Mouse (Mus musculus) MEL (cell line): ENCODE data around the gene Entpd7. TPM values are rescaled to one million over a fixed set of nuclear protein-coding genes. Genes with fewer than 3 reads are reported as not detected.

Experiments
- DNase-seq: peaks from one replicate; pipeline ENCODE4 v3.0.0; 2011; ENCODE audit warnings: low read depth, low spot score
- H3K27ac ChIP-seq: 2 replicates; pipeline ENCODE4 v1.5.1; 2012; ENCODE audit warnings: low read depth, mild to moderate bottlenecking, control low read depth, low read length, moderate library complexity; ENCODE audit not compliant: control insufficient read depth
- H3K27me3 ChIP-seq, 2 experiments: fragments of 150-350 bp in 1 of 2; sonication (generic) in 1 of 2; 2 replicates each; pipeline ENCODE4 v1.6.1; 2012; ENCODE audit warnings: low read length in 2 of 2, mild to moderate bottlenecking in 2 of 2, improper control_type of control experiment in 1 of 2, moderate library complexity in 1 of 2; ENCODE audit not compliant: insufficient read depth in 2 of 2, control insufficient read depth in 1 of 2
- H3K36me3 ChIP-seq, 2 experiments: 2 replicates each; pipeline ENCODE4 v1.6.1; 2012 to 2014; ENCODE audit warnings: low read length in 2 of 2, improper control_type of control experiment in 1 of 2, inconsistent platforms in 1 of 2, mild to moderate bottlenecking in 1 of 2; ENCODE audit not compliant: insufficient read depth in 2 of 2, control insufficient read depth in 1 of 2
- H3K4me1 ChIP-seq, 2 experiments: fragments of 150-350 bp in 1 of 2; sonication (generic) in 1 of 2; 2 replicates each; pipeline ENCODE4 v1.6.1; 2012; ENCODE audit warnings: low read length in 2 of 2, improper control_type of control experiment in 1 of 2, mild to moderate bottlenecking in 1 of 2; ENCODE audit not compliant: insufficient read depth in 2 of 2, control insufficient read depth in 1 of 2
- H3K4me3 ChIP-seq, 2 experiments: fragments of 150-350 bp in 1 of 2; sonication (generic) in 1 of 2; 2 replicates each; pipeline ENCODE4 v1.5.1; 2012; ENCODE audit warnings: low read depth in 2 of 2, low read length in 2 of 2, mild to moderate bottlenecking in 2 of 2, moderate library complexity in 2 of 2, control low read depth in 1 of 2, improper control_type of control experiment in 1 of 2; ENCODE audit not compliant: control insufficient read depth in 1 of 2, insufficient read depth in 1 of 2
- H3K79me2 ChIP-seq: 2 replicates; pipeline ENCODE4 v1.6.1; 2012; ENCODE audit warnings: mild to moderate bottlenecking, low read length, moderate library complexity; ENCODE audit not compliant: control insufficient read depth, poor library complexity, insufficient read depth
- H3K9ac ChIP-seq: 2 replicates; pipeline ENCODE4 v1.6.1; 2012; ENCODE audit warnings: low read depth, mild to moderate bottlenecking, control low read depth, low read length, moderate library complexity; ENCODE audit not compliant: control insufficient read depth, poor library complexity, severe bottlenecking
- H3K9me3 ChIP-seq: fragments of 150-350 bp; sonication (generic); replicated peaks from 2 replicates; pipeline ENCODE4 v1.6.1; 2012; ENCODE audit warnings: mild to moderate bottlenecking, low read length, improper control_type of control experiment, moderate library complexity; ENCODE audit not compliant: insufficient read depth
- BHLHE40 ChIP-seq: IDR thresholded peaks from 2 replicates; pipeline ENCODE4 v1.6.1; 2012; ENCODE audit warnings: low read depth, mild to moderate bottlenecking, inconsistent platforms, low read length, improper control_type of control experiment, borderline replicate concordance
- CHD1 ChIP-seq: IDR thresholded peaks from 2 replicates; pipeline ENCODE4 v1.6.1; 2012; ENCODE audit warnings: low read depth, mild to moderate bottlenecking, inconsistent platforms, low read length, improper control_type of control experiment
- CTCF ChIP-seq, 3 experiments: IDR thresholded peaks in 2 of 3; conservative IDR thresholded peaks in 1 of 3; 2 replicates each; pipeline ENCODE4 v1.5.1; 2011 to 2012; ENCODE audit warnings: low read length in 3 of 3, low read depth in 2 of 3, mild to moderate bottlenecking in 2 of 3, improper control_type of control experiment in 1 of 3, inconsistent platforms in 1 of 3, mixed read lengths in 1 of 3, moderate library complexity in 1 of 3; ENCODE audit not compliant: control insufficient read depth in 1 of 3, insufficient read depth in 1 of 3, poor library complexity in 1 of 3, severe bottlenecking in 1 of 3
- EP300 ChIP-seq, 2 experiments: IDR thresholded peaks; 2 replicates each; pipeline ENCODE4 v1.6.1; 2011; ENCODE audit warnings: improper control_type of control experiment in 2 of 2, low read length in 2 of 2, low read depth in 1 of 2, mild to moderate bottlenecking in 1 of 2
- ETS1 ChIP-seq: IDR thresholded peaks from 2 replicates; pipeline ENCODE4 v1.6.1; 2012; ENCODE audit warnings: low read depth, mild to moderate bottlenecking, inconsistent platforms, low read length, improper control_type of control experiment, moderate library complexity
- GABPA ChIP-seq: IDR thresholded peaks from 2 replicates; pipeline ENCODE4 v1.6.1; 2012; ENCODE audit warnings: low read depth, mild to moderate bottlenecking, inconsistent platforms, low read length, improper control_type of control experiment, moderate library complexity
- GATA1 ChIP-seq: IDR thresholded peaks from 2 replicates; pipeline ENCODE4 v1.6.1; 2011; ENCODE audit warnings: low read depth, low read length, improper control_type of control experiment
- KAT2A ChIP-seq: conservative IDR thresholded peaks from 2 replicates; pipeline ENCODE4 v1.6.1; 2012; ENCODE audit warnings: low read depth, low read length, improper control_type of control experiment, inconsistent platforms
- MAFK ChIP-seq: IDR thresholded peaks from 2 replicates; pipeline ENCODE4 v1.6.1; 2011; ENCODE audit warnings: low read depth, mild to moderate bottlenecking, low read length, improper control_type of control experiment, borderline replicate concordance
- MAX ChIP-seq: IDR thresholded peaks from 2 replicates; pipeline ENCODE4 v1.6.1; 2011; ENCODE audit warnings: low read length, improper control_type of control experiment
- MXI1 ChIP-seq: IDR thresholded peaks from 2 replicates; pipeline ENCODE4 v1.6.1; 2011; ENCODE audit warnings: mild to moderate bottlenecking, low read depth, low read length, improper control_type of control experiment
- MYB ChIP-seq: IDR thresholded peaks from 2 replicates; pipeline ENCODE4 v1.6.1; 2011; ENCODE audit warnings: mild to moderate bottlenecking, low read depth, low read length, improper control_type of control experiment
- MYC ChIP-seq: IDR thresholded peaks from 2 replicates; pipeline ENCODE4 v1.6.1; 2011; ENCODE audit warnings: low read depth, mild to moderate bottlenecking, low read length, improper control_type of control experiment, moderate library complexity
- NELFE ChIP-seq: IDR thresholded peaks from 2 replicates; pipeline ENCODE4 v1.6.1; 2011; ENCODE audit warnings: low read depth, low read length, improper control_type of control experiment
- POLR2A ChIP-seq, 2 experiments: IDR thresholded peaks; 2 replicates each; pipeline ENCODE4 v1.6.1; 2011 to 2012; ENCODE audit warnings: low read length in 2 of 2, mild to moderate bottlenecking in 2 of 2, control low read depth in 1 of 2, improper control_type of control experiment in 1 of 2, low read depth in 1 of 2, moderate library complexity in 1 of 2; ENCODE audit not compliant: control insufficient read depth in 1 of 2, insufficient read depth in 1 of 2, poor library complexity in 1 of 2
- POLR2AphosphoS2 ChIP-seq: IDR thresholded peaks from 2 replicates; pipeline ENCODE4 v1.6.1; 2011; ENCODE audit warnings: low read length, improper control_type of control experiment
- POLR2AphosphoS5 ChIP-seq: IDR thresholded peaks from 2 replicates; pipeline ENCODE4 v1.6.1; 2012; ENCODE audit warnings: low read depth, borderline replicate concordance, mild to moderate bottlenecking, inconsistent platforms, low read length, moderate library complexity, mixed read lengths
- RAD21 ChIP-seq: IDR thresholded peaks from 2 replicates; pipeline ENCODE4 v1.6.1; 2011; ENCODE audit warnings: mild to moderate bottlenecking, low read depth, low read length, improper control_type of control experiment
- SIN3A ChIP-seq: IDR thresholded peaks from 2 replicates; pipeline ENCODE4 v1.6.1; 2012; ENCODE audit warnings: low read length, improper control_type of control experiment, inconsistent platforms
- TBP ChIP-seq: IDR thresholded peaks from 2 replicates; pipeline ENCODE4 v1.8.0; 2011; ENCODE audit warnings: low read depth, low read length, improper control_type of control experiment
- TCF12 ChIP-seq: IDR thresholded peaks from 2 replicates; pipeline ENCODE4 v1.6.1; 2014; ENCODE audit warnings: low read depth, mild to moderate bottlenecking, inconsistent platforms, low read length, improper control_type of control experiment, moderate library complexity
- USF2 ChIP-seq, 2 experiments: IDR thresholded peaks; 2 replicates each; pipeline ENCODE4 v1.6.1; 2011 to 2012; ENCODE audit warnings: improper control_type of control experiment in 2 of 2, low read length in 2 of 2, borderline replicate concordance in 1 of 2, inconsistent platforms in 1 of 2, low read depth in 1 of 2, mild to moderate bottlenecking in 1 of 2; ENCODE audit not compliant: insufficient read depth in 1 of 2
- ZKSCAN1 ChIP-seq: IDR thresholded peaks from 2 replicates; pipeline ENCODE4 v1.6.1; 2012; ENCODE audit warnings: low read depth, mild to moderate bottlenecking, inconsistent platforms, low read length, improper control_type of control experiment, moderate library complexity
- ZMIZ1 ChIP-seq: IDR thresholded peaks from 2 replicates; pipeline ENCODE4 v1.6.1; 2012; ENCODE audit warnings: low read depth, mild to moderate bottlenecking, inconsistent platforms, low read length, improper control_type of control experiment, moderate library complexity
- ZNF384 ChIP-seq: IDR thresholded peaks from 2 replicates; pipeline ENCODE4 v1.6.1; 2012; ENCODE audit warnings: low read depth, mild to moderate bottlenecking, inconsistent platforms, low read length, improper control_type of control experiment
- polyA plus RNA-seq, 2 experiments: library from polyadenylated mRNA; stranded (reverse) in 1 of 2; unstranded in 1 of 2; fragments of >175 nt in 1 of 2; fragments of >200 nt in 1 of 2; gene quantifications; 2 replicates each; pipeline versions ENCODE4 v1.2.1 to v1.2.4; 2012; ENCODE audit warnings: low replicate concordance in 2 of 2, low read depth in 1 of 2; ENCODE audit not compliant: insufficient read length in 2 of 2, insufficient read depth in 1 of 2, missing spikeins in 1 of 2
- total RNA-seq: library from RNA; depleted of rRNA; stranded (reverse); fragments of 300-350 nt; gene quantifications from 2 replicates; pipeline ENCODE4 v1.2.3, GENCODE M21; 2012

Gene Entpd7
- total and polyA plus RNA-seq, 3 experiments, result 4.2 to 7.7 TPM; not detected in 1

- TF ChIP-seq MYB, result no peak
- TF ChIP-seq RAD21, result no peak
- TF ChIP-seq ZKSCAN1, result no peak
- peak; percentile 89; the same call in 1 of the 2 replicates for TF ChIP-seq POLR2AphosphoS5
- TF ChIP-seq TBP, result peak; percentile 48; the same call in 1 of the 2 replicates
- TF ChIP-seq TCF12, result peak; percentile 45
- TF ChIP-seq POLR2A (IDR thresholded peaks at IDR 0.05; ENCODE audit: control insufficient read depth in 1 of 2, insufficient read depth in 1 of 2, low read depth in 1 of 2, low read length in 2 of 2, poor library complexity in 1 of 2), result peak in 1 of 2 experiments; percentile 96; a peak in 3 of 4 replicates
- peak; percentile 80 for TF ChIP-seq MYC
- peak; percentile 65 for TF ChIP-seq CHD1
- TF ChIP-seq ZNF384, result no peak
- TF ChIP-seq CTCF (IDR thresholded peaks at IDR 0.05 in 2 of 3, conservative IDR thresholded peaks at IDR 0.05 in 1 of 3; ENCODE audit: control insufficient read depth in 1 of 3, insufficient read depth in 1 of 3, low read depth in 2 of 3, low read length in 3 of 3, poor library complexity in 1 of 3, severe bottlenecking in 1 of 3), result no peak
- TF ChIP-seq ETS1, result peak; percentile 69
- TF ChIP-seq GATA1, result no peak
- no peak for TF ChIP-seq POLR2AphosphoS2
- TF ChIP-seq SIN3A, result peak; percentile 93
- TF ChIP-seq MAX, result peak; percentile 39; the same call in 1 of the 2 replicates
Measured at GRCm38 (mm10) chr19:43675525-43676400, 13.7 kb upstream of the Entpd7 start (continued).

DNA sequence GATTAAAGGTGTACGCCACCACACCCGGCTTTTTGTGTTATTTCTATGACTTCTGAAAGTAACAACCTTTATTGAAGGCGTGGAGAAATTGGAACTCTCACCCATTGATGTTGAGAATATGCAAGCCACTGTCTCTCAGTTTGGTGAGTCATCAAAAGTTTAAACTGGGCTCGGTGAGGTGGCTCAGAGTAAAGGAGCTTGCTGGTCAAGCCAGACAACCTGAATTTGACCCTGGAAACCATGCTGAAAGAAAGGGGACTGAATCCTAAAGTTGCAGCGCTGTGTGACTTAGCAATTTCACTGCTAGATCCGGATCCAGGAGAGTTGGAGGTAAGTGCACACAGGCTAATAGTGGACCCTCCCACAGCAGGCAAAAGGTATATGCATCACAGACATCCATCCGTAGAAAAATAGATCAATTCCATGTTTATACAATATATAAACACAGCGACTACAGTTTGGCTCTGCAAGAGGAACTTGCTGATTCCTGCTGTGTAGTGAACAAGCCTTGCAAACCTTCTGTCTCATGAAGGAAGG, 10.9 kb upstream of the Entpd7 start:
- H3K27ac ChIP-seq, result peak overlapping the region; percentile 97

More for the DNA sequence above, 10.9 kb upstream of the Entpd7 start:
- DNase-seq, result peak; percentile 74
- peak overlapping the region; percentile 68 for H3K9ac ChIP-seq
- H3K79me2 ChIP-seq, result peaks cover 25% of the 10 kb centered on the region
- H3K27me3 ChIP-seq, result no peaks in the 10 kb centered on the region
- no peaks in the 10 kb centered on the region for H3K9me3 ChIP-seq
- peaks cover 23 to 45% of the 10 kb centered on the region in 2 experiments for H3K4me1 ChIP-seq
- peaks cover 0 to 47% of the 10 kb centered on the region in 2 experiments; a peak in 2 of 4 replicates for H3K36me3 ChIP-seq
- H3K4me3 ChIP-seq, result peak overlapping the region; percentile 25 to 45
- TF ChIP-seq ETS1 (0 out of 2 replicates have a peak, but pooled peaks have one; percentile 31), BHLHE40 (no peak), MXI1 (no peak), NELFE (0 out of 2 replicates have a peak, but pooled peaks have one; percentile 23), MYC (0 out of 2 replicates have a peak, but pooled peaks have one; percentile 56), POLR2A (IDR thresholded peaks at IDR 0.05; ENCODE audit: control insufficient read depth in 1 of 2, insufficient read depth in 1 of 2, low read depth in 1 of 2, low read length in 2 of 2, poor library complexity in 1 of 2) (no peak), GABPA (no peak), CHD1 (no peak; the same call in 1 of the 2 replicates), ZMIZ1 (0 out of 2 replicates have a peak, but pooled peaks have one; percentile 32), USF2 (IDR thresholded peaks at IDR 0.05; ENCODE audit: borderline replicate concordance in 1 of 2, insufficient read depth in 1 of 2, low read depth in 1 of 2, low read length in 2 of 2) (no peak), MAFK (0 out of 2 replicates have a peak, but pooled peaks have one; percentile 52), KAT2A (no peak), EP300 (IDR thresholded peaks at IDR 0.05; ENCODE audit: low read depth in 1 of 2, low read length in 2 of 2) (peak; percentile 18 to 55; a peak in 1 of 4 replicates), SIN3A (peak; percentile 42; the same call in 1 of the 2 replicates)
